Comparison of ENCODE assay signal across 9 mouse cellular contexts in the genomic region with DNA sequence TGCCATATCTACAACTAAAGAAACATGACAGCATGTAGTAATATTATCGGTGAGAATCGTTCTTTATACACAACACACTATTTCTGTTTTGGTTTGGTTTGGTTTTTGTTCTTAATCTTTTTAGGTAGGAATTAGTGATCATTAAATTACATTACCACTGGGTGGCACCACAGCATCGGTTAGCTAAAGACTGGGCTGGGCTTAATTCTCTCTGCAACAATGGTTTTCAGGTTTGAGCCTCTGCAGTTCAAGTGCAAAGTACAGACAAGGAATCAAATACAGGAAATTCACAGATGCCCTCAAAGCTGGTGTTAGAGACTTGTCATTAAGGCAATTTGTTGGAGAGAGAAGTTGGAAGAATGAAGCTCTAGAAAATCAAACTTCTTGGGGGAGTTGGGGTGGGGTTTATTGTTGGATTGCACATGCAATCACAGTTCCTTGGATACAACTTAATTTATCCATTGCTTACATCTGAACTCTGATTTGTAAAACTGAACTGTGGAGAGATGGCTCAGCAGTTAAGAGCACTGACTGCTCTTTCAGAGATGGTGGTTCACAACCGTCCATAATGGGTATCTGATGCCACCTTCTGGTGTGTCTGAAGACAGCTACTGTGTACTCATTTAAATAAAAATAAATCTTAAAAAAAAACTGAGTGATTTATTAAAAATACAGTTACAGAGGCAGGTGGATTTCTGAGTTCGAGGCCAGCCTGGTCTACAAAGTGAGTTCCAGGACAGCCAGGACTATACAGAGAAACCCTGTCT. TPM values are rescaled to one million over a fixed set of nuclear protein-coding genes. Genes with fewer than 3 reads are reported as not detected.
A peak's percentile ranks its signal among the peaks of the same experiment; 100 is the strongest.
DNase-seq lines count a peak whose midpoint lies in the region; ATAC-seq and TF ChIP-seq lines count a peak whose summit lies in the region.
"Had no signal": no experiment of that assay in that cellular context is flagged by ENCODE, and none has a peak within 500 bp of the region (broad histone marks: within the 10 kb centered on the region; RNA-seq: fewer than 3 reads in every experiment).

No protein-coding gene starts in this region.

- no peak for TF ChIP-seq EP300 in lung, postnatal 0 days (IDR thresholded peaks at IDR 0.05)

- peak; percentile 52 for DNase-seq in 3134 (ENCODE audit: extremely low read depth, insufficient read length, low spot score)
- DNase-seq in 416B (ENCODE audit: low read depth): peak; percentile 94
- peak; percentile 87 for DNase-seq in brain, embryonic 14.5 days (ENCODE audit: low read depth)
- peak; percentile 92 for DNase-seq in lung, postnatal 0 days (ENCODE audit: low spot score)
- peak; percentile 86 for DNase-seq in retina, embryonic 14.5 days (ENCODE audit: low spot score)
- DNase-seq in urinary bladder, adult 18-20 months (ENCODE audit: low spot score in 2 of 2): no peak

- H3K9ac ChIP-seq in forebrain, embryonic 12.5 days: no peak overlapping the region
- H3K9ac ChIP-seq in intestine, embryonic 16.5 days (ENCODE audit: low read depth, low read length): no peak overlapping the region
- no peak overlapping the region for H3K9ac ChIP-seq in lung, postnatal 0 days (replicated peaks; ENCODE audit: low read depth)
- H3K9ac ChIP-seq: heart, embryonic 15.5 days had no signal

- 29% methylated on average over 5 of the region's 5 CpGs for WGBS in forebrain, embryonic 12.5 days
- WGBS in intestine, embryonic 16.5 days: 31% methylated on average over 5 of the region's 5 CpGs
- WGBS in lung, postnatal 0 days: 27% methylated on average over 5 of the region's 5 CpGs

- peak; percentile 60; the same call in 1 of the 2 replicates for TF ChIP-seq CTCF in brain, embryonic 14.5 days (IDR thresholded peaks at IDR 0.05; ENCODE audit: borderline replicate concordance, extremely low read depth, insufficient read depth, insufficient read length)
- TF ChIP-seq CTCF in lung, postnatal 0 days (IDR thresholded peaks at IDR 0.05): peak; percentile 82

- ATAC-seq in forebrain, embryonic 12.5 days (ENCODE audit: low FRiP score): peak; percentile 75; the same call in 1 of the 2 replicates
- ATAC-seq in intestine, embryonic 16.5 days: peak; percentile 55
- ATAC-seq in lung, postnatal 0 days: peak; percentile 62

- no peaks in the 10 kb centered on the region for H3K36me3 ChIP-seq in forebrain, embryonic 12.5 days (replicated peaks)
- H3K36me3 ChIP-seq in intestine, embryonic 16.5 days (ENCODE audit: control insufficient read depth, insufficient read depth, low read length): no peaks in the 10 kb centered on the region
- no peaks in the 10 kb centered on the region for H3K36me3 ChIP-seq in lung, postnatal 0 days (ENCODE audit: insufficient read depth, low read length)
- H3K36me3 ChIP-seq: heart, embryonic 15.5 days had no signal

- TF ChIP-seq POLR2A in brain, embryonic 14.5 days (IDR thresholded peaks at IDR 0.05; ENCODE audit: borderline replicate concordance, extremely low read depth, insufficient read depth, insufficient read length, poor library complexity, severe bottlenecking): no peak

- no peaks in the 10 kb centered on the region for H3K9me3 ChIP-seq in forebrain, embryonic 12.5 days
- no peaks in the 10 kb centered on the region for H3K9me3 ChIP-seq in intestine, embryonic 16.5 days (ENCODE audit: control insufficient read depth, low read length)
- no peaks in the 10 kb centered on the region for H3K9me3 ChIP-seq in lung, postnatal 0 days (ENCODE audit: low read length)
- H3K9me3 ChIP-seq: heart, embryonic 15.5 days had no signal

- peaks cover 17% of the 10 kb centered on the region for H3K4me1 ChIP-seq in forebrain, embryonic 12.5 days
- peaks cover 12% of the 10 kb centered on the region for H3K4me1 ChIP-seq in intestine, embryonic 16.5 days (ENCODE audit: control insufficient read depth, insufficient read depth, low read length)
- H3K4me1 ChIP-seq in lung, postnatal 0 days (ENCODE audit: insufficient read depth, low read depth, low read length): no peaks in the 10 kb centered on the region

- H3K27ac ChIP-seq in forebrain, embryonic 12.5 days: no peak overlapping the region
- H3K27ac ChIP-seq in intestine, embryonic 16.5 days (ENCODE audit: low read length): no peak overlapping the region
- no peak overlapping the region for H3K27ac ChIP-seq in lung, postnatal 0 days (ENCODE audit: low read length)
- H3K27ac ChIP-seq: heart, embryonic 15.5 days had no signal

- H3K27me3 ChIP-seq in forebrain, embryonic 12.5 days: no peaks in the 10 kb centered on the region
- H3K27me3 ChIP-seq in intestine, embryonic 16.5 days (replicated peaks; ENCODE audit: control insufficient read depth, insufficient read depth, low read length): no peaks in the 10 kb centered on the region
- no peaks in the 10 kb centered on the region for H3K27me3 ChIP-seq in lung, postnatal 0 days (replicated peaks; ENCODE audit: insufficient read depth, low read length)
- H3K27me3 ChIP-seq: heart, embryonic 15.5 days had no signal

- H3K4me2 ChIP-seq in forebrain, embryonic 12.5 days: no peak overlapping the region
- H3K4me2 ChIP-seq in intestine, embryonic 16.5 days (ENCODE audit: low read depth, low read length): no peak overlapping the region
- no peak overlapping the region for H3K4me2 ChIP-seq in lung, postnatal 0 days (replicated peaks; ENCODE audit: low read depth, low read length)
- H3K4me2 ChIP-seq: heart, embryonic 15.5 days had no signal

- H3K4me3 ChIP-seq in forebrain, embryonic 12.5 days (replicated peaks): no peak overlapping the region
- no peak overlapping the region for H3K4me3 ChIP-seq in intestine, embryonic 16.5 days (ENCODE audit: low read length)
- no peak overlapping the region for H3K4me3 ChIP-seq in lung, postnatal 0 days (ENCODE audit: low read depth, low read length)
- H3K4me3 ChIP-seq: heart, embryonic 15.5 days had no signal

RNA-seq across cellular contexts. Expression of a gene that starts 2.5 kb away (rescaled TPM):
- polyA plus RNA-seq in brain, embryonic 14.5 days (2012; rRNA removed): not detected in 2 replicates
- polyA plus RNA-seq in forebrain, embryonic 12.5 days (2016; fragmentation: Nextera tagmentation; extraction: Ambion mirVana): not detected in 2 replicates
- polyA plus RNA-seq in intestine, embryonic 16.5 days (2015; fragmentation: Nextera tagmentation; extraction: Ambion mirVana): not detected in 2 replicates
- polyA plus RNA-seq in lung, postnatal 0 days (2015; fragmentation: Nextera tagmentation; extraction: Ambion mirVana): not detected in 2 replicates
- polyA plus RNA-seq: heart, embryonic 15.5 days had no signal

RNA-seq across cellular contexts. Expression of a gene that starts 7.2 kb away (rescaled TPM):
- polyA plus RNA-seq in brain, embryonic 14.5 days (2012; rRNA removed): 5.3 and 6.4 TPM in 2 replicates
- polyA plus RNA-seq in forebrain, embryonic 12.5 days (2016; fragmentation: Nextera tagmentation; extraction: Ambion mirVana): 8.4 and 9.7 TPM in 2 replicates
- polyA plus RNA-seq in intestine, embryonic 16.5 days (2015; fragmentation: Nextera tagmentation; extraction: Ambion mirVana): 16.1 and 17.1 TPM in 2 replicates
- polyA plus RNA-seq in lung, postnatal 0 days (2015; fragmentation: Nextera tagmentation; extraction: Ambion mirVana): 24.3 and 26.2 TPM in 2 replicates

RNA-seq across cellular contexts. Expression of a gene that starts 31.0 kb away (rescaled TPM):
- 10.3 and 16.6 TPM in 2 replicates for polyA plus RNA-seq in brain, embryonic 14.5 days (2012; rRNA removed)
- 18.1 and 18.8 TPM in 2 replicates for polyA plus RNA-seq in forebrain, embryonic 12.5 days (2016; fragmentation: Nextera tagmentation; extraction: Ambion mirVana)
- 7.4 and 9.1 TPM in 2 replicates for polyA plus RNA-seq in intestine, embryonic 16.5 days (2015; fragmentation: Nextera tagmentation; extraction: Ambion mirVana)
- polyA plus RNA-seq in lung, postnatal 0 days (2015; fragmentation: Nextera tagmentation; extraction: Ambion mirVana): 3.6 and 4.3 TPM in 2 replicates

RNA-seq across cellular contexts. Expression of a gene that starts 56.0 kb away (rescaled TPM):
- 65.0 and 88.5 TPM in 2 replicates for polyA plus RNA-seq in brain, embryonic 14.5 days (2012; rRNA removed)
- polyA plus RNA-seq in forebrain, embryonic 12.5 days (2016; fragmentation: Nextera tagmentation; extraction: Ambion mirVana): 74.9 and 76.1 TPM in 2 replicates
- polyA plus RNA-seq in intestine, embryonic 16.5 days (2015; fragmentation: Nextera tagmentation; extraction: Ambion mirVana): 20.4 and 21.7 TPM in 2 replicates
- 26.0 and 31.9 TPM in 2 replicates for polyA plus RNA-seq in lung, postnatal 0 days (2015; fragmentation: Nextera tagmentation; extraction: Ambion mirVana)

Comparison
In these comparisons a context has a peak if more than half of its experiments do, and no peak if none do; other contexts are left out.
1. DNase-seq: peak in 3134 (single experiment), 416B (single experiment), brain, embryonic 14.5 days (single experiment), lung, postnatal 0 days (single experiment) and retina, embryonic 14.5 days (single experiment); none in urinary bladder, adult 18-20 months (0 of 2).
2. Peak in every context shown above with its lines, with median percentiles within 50 percentile points of each other: ATAC-seq.